In the genomic region with DNA sequence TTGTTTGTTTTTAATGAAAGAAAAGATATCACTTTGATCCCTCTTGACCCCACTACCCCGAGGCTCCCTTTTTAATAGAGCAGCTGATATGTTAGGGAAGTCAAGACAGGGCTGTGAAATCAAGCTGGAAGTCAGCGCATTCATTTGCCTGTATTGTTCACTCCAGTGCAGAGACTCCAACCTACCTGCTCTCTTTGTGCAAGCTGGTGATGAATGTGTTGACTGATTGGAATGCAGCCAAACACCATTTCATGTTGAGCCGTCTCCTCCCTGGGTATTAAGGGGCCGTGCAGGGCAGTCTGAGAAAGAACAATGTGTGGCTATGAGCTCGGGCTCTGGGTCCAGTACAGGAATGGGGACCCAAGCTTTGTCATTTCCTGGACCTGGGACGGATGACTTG, we compare ENCODE assay signal across 14 mouse cellular contexts.
DNase-seq lines count a peak whose midpoint lies in the region; ATAC-seq lines count a peak whose summit lies in the region.
"Had no signal": no experiment of that assay in that cellular context is flagged by ENCODE, and none has a peak within 500 bp of the region (broad histone marks: within the 10 kb centered on the region; RNA-seq: fewer than 3 reads in every experiment).

No protein-coding gene starts in this region.

- no peak for DNase-seq in lung, postnatal 36 days
- peak; percentile 52 for DNase-seq in mesoderm, embryonic 11.5 days (ENCODE audit: low read depth, low spot score)
- DNase-seq: adrenal gland, adult 8-10 months; kidney, adult 18-20 months; liver, postnatal 0 days; thymus, postnatal 4 days had no signal

- H3K9me3 ChIP-seq in lung, embryonic 16.5 days (ENCODE audit: control insufficient read depth, low read length) = no peaks in the 10 kb centered on the region
- no peaks in the 10 kb centered on the region for H3K9me3 ChIP-seq in forebrain, embryonic 13.5 days (replicated peaks)
- H3K9me3 ChIP-seq in stomach, embryonic 14.5 days (ENCODE audit: control insufficient read depth, low read depth, low read length) = no peaks in the 10 kb centered on the region
- H3K9me3 ChIP-seq in kidney, embryonic 15.5 days (replicated peaks) = no peaks in the 10 kb centered on the region

- ATAC-seq in lung, embryonic 16.5 days (ENCODE audit: low read depth) = peak; percentile 87
- ATAC-seq in forebrain, embryonic 13.5 days = peak; percentile 41
- peak; percentile 78; the same call in 1 of the 2 replicates for ATAC-seq in stomach, embryonic 14.5 days (ENCODE audit: insufficient number of reproducible peaks, insufficient read depth, low FRiP score, low read depth)
- ATAC-seq in erythroblast, adult 5-6 weeks (replicated peaks; ENCODE audit: low FRiP score, poor library complexity, severe bottlenecking) = no peak
- ATAC-seq in megakaryocyte progenitor cell, adult 5-6 weeks (replicated peaks; ENCODE audit: poor library complexity) = no peak
- ATAC-seq in kidney, embryonic 15.5 days (replicated peaks; ENCODE audit: low FRiP score) = no peak
- ATAC-seq: liver, postnatal 0 days; Patski had no signal

- H3K9ac ChIP-seq in lung, embryonic 16.5 days (ENCODE audit: low read length) = no peak overlapping the region
- H3K9ac ChIP-seq in forebrain, embryonic 13.5 days = no peak overlapping the region
- H3K9ac ChIP-seq in stomach, embryonic 14.5 days (replicated peaks; ENCODE audit: low read depth, low read length) = no peak overlapping the region
- no peak overlapping the region for H3K9ac ChIP-seq in kidney, embryonic 15.5 days
- H3K9ac ChIP-seq: liver, postnatal 0 days had no signal

- H3K4me1 ChIP-seq in lung, embryonic 16.5 days (replicated peaks; ENCODE audit: control insufficient read depth, insufficient read depth, low read length) = no peaks in the 10 kb centered on the region
- H3K4me1 ChIP-seq in forebrain, embryonic 13.5 days = peaks cover 15% of the 10 kb centered on the region
- no peaks in the 10 kb centered on the region for H3K4me1 ChIP-seq in stomach, embryonic 14.5 days (ENCODE audit: control insufficient read depth, insufficient read depth, low read length)
- H3K4me1 ChIP-seq in kidney, embryonic 15.5 days = no peaks in the 10 kb centered on the region

- WGBS in lung, embryonic 16.5 days = 25% methylated on average over 6 of the region's 6 CpGs
- 22% methylated on average over 6 of the region's 6 CpGs for WGBS in forebrain, embryonic 13.5 days
- WGBS in stomach, embryonic 14.5 days = 33% methylated on average over 6 of the region's 6 CpGs
- 54% methylated on average over 6 of the region's 6 CpGs for WGBS in kidney, embryonic 15.5 days

- no peaks in the 10 kb centered on the region for H3K36me3 ChIP-seq in lung, embryonic 16.5 days (ENCODE audit: control insufficient read depth, insufficient read depth, low read length)
- H3K36me3 ChIP-seq in forebrain, embryonic 13.5 days (ENCODE audit: poor library complexity, severe bottlenecking) = no peaks in the 10 kb centered on the region
- H3K36me3 ChIP-seq in stomach, embryonic 14.5 days (ENCODE audit: control insufficient read depth, insufficient read depth, low read length) = no peaks in the 10 kb centered on the region
- no peaks in the 10 kb centered on the region for H3K36me3 ChIP-seq in kidney, embryonic 15.5 days

- no peaks in the 10 kb centered on the region for H3K27me3 ChIP-seq in lung, embryonic 16.5 days (ENCODE audit: control insufficient read depth, insufficient read depth, low read depth, low read length)
- H3K27me3 ChIP-seq in forebrain, embryonic 13.5 days = no peaks in the 10 kb centered on the region
- no peaks in the 10 kb centered on the region for H3K27me3 ChIP-seq in stomach, embryonic 14.5 days (ENCODE audit: control insufficient read depth, insufficient read depth, low read length)
- H3K27me3 ChIP-seq in kidney, embryonic 15.5 days = no peaks in the 10 kb centered on the region
- H3K27me3 ChIP-seq: Patski had no signal

- H3K27ac ChIP-seq in lung, embryonic 16.5 days (ENCODE audit: low read length) = no peak overlapping the region
- H3K27ac ChIP-seq in forebrain, embryonic 13.5 days = no peak overlapping the region; the same call in 1 of the 2 replicates
- H3K27ac ChIP-seq in stomach, embryonic 14.5 days (ENCODE audit: low read length) = no peak overlapping the region
- no peak overlapping the region for H3K27ac ChIP-seq in kidney, embryonic 15.5 days
- H3K27ac ChIP-seq: layer of hippocampus, adult 2 months had no signal

- no peak overlapping the region for H3K4me3 ChIP-seq in lung, embryonic 16.5 days (ENCODE audit: low read length)
- H3K4me3 ChIP-seq in forebrain, embryonic 13.5 days = no peak overlapping the region
- H3K4me3 ChIP-seq in stomach, embryonic 14.5 days (ENCODE audit: low read depth, low read length) = no peak overlapping the region
- no peak overlapping the region for H3K4me3 ChIP-seq in kidney, embryonic 15.5 days (replicated peaks)
- H3K4me3 ChIP-seq: layer of hippocampus, adult 2 months had no signal

- no peak overlapping the region for H3K4me2 ChIP-seq in lung, embryonic 16.5 days (ENCODE audit: low read depth, low read length)
- no peak overlapping the region for H3K4me2 ChIP-seq in forebrain, embryonic 13.5 days
- no peak overlapping the region for H3K4me2 ChIP-seq in stomach, embryonic 14.5 days (replicated peaks; ENCODE audit: low read depth, low read length)
- H3K4me2 ChIP-seq in kidney, embryonic 15.5 days = no peak overlapping the region

Comparison
In these comparisons a context has a peak if more than half of its experiments do, and no peak if none do; other contexts are left out.
1. ATAC-seq: peak in lung, embryonic 16.5 days (single experiment), forebrain, embryonic 13.5 days (single experiment) and stomach, embryonic 14.5 days (single experiment); none in erythroblast, adult 5-6 weeks (single experiment), megakaryocyte progenitor cell, adult 5-6 weeks (single experiment) and kidney, embryonic 15.5 days (single experiment).